Comparison of ENCODE assay signal across 8 mouse cellular contexts in the genomic region with DNA sequence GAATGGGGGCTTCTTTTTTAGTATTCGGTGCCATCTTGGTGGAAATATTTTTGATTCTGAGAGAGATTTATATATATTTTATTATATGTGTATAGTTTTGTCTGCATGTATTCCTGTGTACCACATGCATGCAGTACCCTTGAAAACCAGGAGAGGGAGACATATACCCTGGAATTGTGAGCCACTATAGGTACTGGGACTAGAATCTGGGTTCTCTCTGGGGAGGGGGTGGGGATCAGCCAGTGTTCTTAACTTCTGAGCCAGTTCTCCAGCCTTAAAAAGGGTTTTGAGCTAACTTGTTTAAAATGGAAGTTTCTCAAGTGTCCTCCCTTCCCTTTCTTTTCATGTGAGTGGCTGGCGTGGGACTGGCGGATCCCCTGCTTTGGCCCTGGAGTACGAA. TPM values are rescaled to one million over a fixed set of nuclear protein-coding genes. Genes with fewer than 3 reads are reported as not detected.
A peak's percentile ranks its signal among the peaks of the same experiment; 100 is the strongest.
DNase-seq lines count a peak whose midpoint lies in the region; ATAC-seq and TF ChIP-seq lines count a peak whose summit lies in the region.
"Had no signal": no experiment of that assay in that cellular context is flagged by ENCODE, and none has a peak within 500 bp of the region (broad histone marks: within the 10 kb centered on the region; RNA-seq: fewer than 3 reads in every experiment).

No protein-coding gene starts in this region.

- H3K4me2 ChIP-seq in intestine, postnatal 0 days (replicated peaks; ENCODE audit: low read depth), result no peak overlapping the region
- no peak overlapping the region for H3K4me2 ChIP-seq in limb, embryonic 14.5 days (replicated peaks; ENCODE audit: low read depth, low read length, severe bottlenecking)
- H3K4me2 ChIP-seq: heart, embryonic 15.5 days had no signal

- no peaks in the 10 kb centered on the region for H3K9me3 ChIP-seq in embryonic facial prominence, embryonic 10.5 days
- H3K9me3 ChIP-seq in intestine, postnatal 0 days (ENCODE audit: control insufficient read depth), result no peaks in the 10 kb centered on the region
- no peaks in the 10 kb centered on the region for H3K9me3 ChIP-seq in limb, embryonic 14.5 days (ENCODE audit: control insufficient read depth, low read length)
- H3K9me3 ChIP-seq: heart, embryonic 15.5 days had no signal

- peak; percentile 40 for DNase-seq in urinary bladder, postnatal 14 days (ENCODE audit: low spot score)
- no peak for DNase-seq in urinary bladder, postnatal 10 days (ENCODE audit: low spot score)
- peak; percentile 68 for DNase-seq in adrenal gland, postnatal 10 days
- DNase-seq in embryonic facial prominence, embryonic 10.5 days (ENCODE audit: low spot score), result peak; percentile 64
- DNase-seq in limb, embryonic 14.5 days (ENCODE audit: low spot score), result peak; percentile 61
- DNase-seq in retina, postnatal 1 day, result peak; percentile 81

- 68% methylated on average over 4 of the region's 4 CpGs for WGBS in embryonic facial prominence, embryonic 10.5 days
- WGBS in intestine, postnatal 0 days, result 69% methylated on average over 4 of the region's 4 CpGs
- 72% methylated on average over 4 of the region's 4 CpGs for whole genome bisulfite sequencing in limb, embryonic 14.5 days

- TF ChIP-seq CTCF in intestine, postnatal 0 days (IDR thresholded peaks at IDR 0.05; ENCODE audit: low read depth), result peak; percentile 84

- no peak overlapping the region for H3K27ac ChIP-seq in embryonic facial prominence, embryonic 10.5 days (replicated peaks)
- H3K27ac ChIP-seq in intestine, postnatal 0 days (ENCODE audit: low read depth, low read length), result no peak overlapping the region
- no peak overlapping the region for H3K27ac ChIP-seq in limb, embryonic 14.5 days (replicated peaks; ENCODE audit: low read depth, low read length)
- H3K27ac ChIP-seq: heart, embryonic 15.5 days had no signal

- TF ChIP-seq POLR2A in limb, embryonic 14.5 days (IDR thresholded peaks at IDR 0.05; ENCODE audit: borderline replicate concordance, extremely low read depth, insufficient read depth, insufficient read length), result no peak

- peaks cover 7% of the 10 kb centered on the region for H3K4me1 ChIP-seq in embryonic facial prominence, embryonic 10.5 days
- H3K4me1 ChIP-seq in intestine, postnatal 0 days (replicated peaks; ENCODE audit: control insufficient read depth, insufficient read depth, low read length), result no peaks in the 10 kb centered on the region
- no peaks in the 10 kb centered on the region for H3K4me1 ChIP-seq in limb, embryonic 14.5 days (ENCODE audit: control insufficient read depth, insufficient read depth, low read length)
- H3K4me1 ChIP-seq: heart, embryonic 15.5 days had no signal

- H3K27me3 ChIP-seq in embryonic facial prominence, embryonic 10.5 days (replicated peaks; ENCODE audit: low read depth, poor library complexity, severe bottlenecking), result no peaks in the 10 kb centered on the region
- H3K27me3 ChIP-seq in intestine, postnatal 0 days (replicated peaks; ENCODE audit: control insufficient read depth, insufficient read depth, low read length), result no peaks in the 10 kb centered on the region
- H3K27me3 ChIP-seq in limb, embryonic 14.5 days (ENCODE audit: control insufficient read depth, insufficient read depth, low read length), result no peaks in the 10 kb centered on the region
- H3K27me3 ChIP-seq: heart, embryonic 15.5 days had no signal

- H3K4me3 ChIP-seq in embryonic facial prominence, embryonic 10.5 days, result no peak overlapping the region
- H3K4me3 ChIP-seq in intestine, postnatal 0 days (ENCODE audit: low read depth, low read length), result no peak overlapping the region
- H3K4me3 ChIP-seq in limb, embryonic 14.5 days (replicated peaks; ENCODE audit: low read length), result no peak overlapping the region
- H3K4me3 ChIP-seq: heart, embryonic 15.5 days had no signal

- peak; percentile 65; the same call in 1 of the 2 replicates for ATAC-seq in intestine, postnatal 0 days
- peak; percentile 70; the same call in 1 of the 2 replicates for ATAC-seq in limb, embryonic 14.5 days (ENCODE audit: low FRiP score, low read depth)

- H3K9ac ChIP-seq in intestine, postnatal 0 days (ENCODE audit: low read depth, low read length), result no peak overlapping the region
- H3K9ac ChIP-seq in limb, embryonic 14.5 days (ENCODE audit: low read depth, low read length, severe bottlenecking), result no peak overlapping the region
- H3K9ac ChIP-seq: heart, embryonic 15.5 days had no signal

- no peaks in the 10 kb centered on the region for H3K36me3 ChIP-seq in embryonic facial prominence, embryonic 10.5 days (replicated peaks)
- no peaks in the 10 kb centered on the region for H3K36me3 ChIP-seq in intestine, postnatal 0 days (ENCODE audit: control insufficient read depth, insufficient read depth)
- no peaks in the 10 kb centered on the region for H3K36me3 ChIP-seq in limb, embryonic 14.5 days (ENCODE audit: control insufficient read depth, insufficient read depth, low read length)
- H3K36me3 ChIP-seq: heart, embryonic 15.5 days had no signal

RNA-seq across cellular contexts. Expression of a gene that starts 12.8 kb away (rescaled TPM):
- total RNA-seq in adrenal gland, postnatal 10 days (2021), result 1 to 10 TPM; 4.7 to 5.0 TPM
- 0.73 and 0.82 TPM in 2 replicates for polyA plus RNA-seq in embryonic facial prominence, embryonic 10.5 days (2016; fragmentation: Nextera tagmentation; extraction: Ambion mirVana)
- 0.69 and 0.87 TPM in 2 replicates for polyA plus RNA-seq in intestine, postnatal 0 days (2015; fragmentation: Nextera tagmentation; extraction: Ambion mirVana)
- 1.5 and 2.0 TPM in 2 replicates for polyA plus RNA-seq in limb, embryonic 14.5 days (2012; rRNA removed)
- 0.88 and 1.2 TPM in 2 replicates for polyA plus RNA-seq in limb, embryonic 14.5 days (2014; fragmentation: Nextera tagmentation; extraction: Ambion mirVana)

RNA-seq across cellular contexts. Expression of a gene that starts 35.0 kb away (rescaled TPM):
- total RNA-seq in adrenal gland, postnatal 10 days (2021), result 100 to 1,000 TPM; 189 to 268 TPM
- polyA plus RNA-seq in embryonic facial prominence, embryonic 10.5 days (2016; fragmentation: Nextera tagmentation; extraction: Ambion mirVana), result 82.5 and 86.4 TPM in 2 replicates
- 335 and 364 TPM in 2 replicates for polyA plus RNA-seq in intestine, postnatal 0 days (2015; fragmentation: Nextera tagmentation; extraction: Ambion mirVana)
- 22.2 and 24.3 TPM in 2 replicates for polyA plus RNA-seq in limb, embryonic 14.5 days (2012; rRNA removed)
- 74.7 and 79.3 TPM in 2 replicates for polyA plus RNA-seq in limb, embryonic 14.5 days (2014; fragmentation: Nextera tagmentation; extraction: Ambion mirVana)

RNA-seq across cellular contexts. Expression of a gene that starts 36.5 kb away (rescaled TPM):
- 10 to 100 TPM; 31.7 to 38.2 TPM for total RNA-seq in adrenal gland, postnatal 10 days (2021)
- 19.7 and 20.9 TPM in 2 replicates for polyA plus RNA-seq in embryonic facial prominence, embryonic 10.5 days (2016; fragmentation: Nextera tagmentation; extraction: Ambion mirVana)
- polyA plus RNA-seq in intestine, postnatal 0 days (2015; fragmentation: Nextera tagmentation; extraction: Ambion mirVana), result 16.3 and 18.0 TPM in 2 replicates
- 38.4 and 51.9 TPM in 2 replicates for polyA plus RNA-seq in limb, embryonic 14.5 days (2012; rRNA removed)
- 5.5 and 5.9 TPM in 2 replicates for polyA plus RNA-seq in limb, embryonic 14.5 days (2014; fragmentation: Nextera tagmentation; extraction: Ambion mirVana)

RNA-seq across cellular contexts. Expression of a gene that starts 48.4 kb away (rescaled TPM):
- 10 to 100 TPM; 60.7 to 65.0 TPM for total RNA-seq in adrenal gland, postnatal 10 days (2021)
- polyA plus RNA-seq in embryonic facial prominence, embryonic 10.5 days (2016; fragmentation: Nextera tagmentation; extraction: Ambion mirVana), result 363 and 380 TPM in 2 replicates
- polyA plus RNA-seq in intestine, postnatal 0 days (2015; fragmentation: Nextera tagmentation; extraction: Ambion mirVana), result 75.2 and 80.9 TPM in 2 replicates
- polyA plus RNA-seq in limb, embryonic 14.5 days (2012; rRNA removed), result 100 and 120 TPM in 2 replicates
- 169 and 177 TPM in 2 replicates for polyA plus RNA-seq in limb, embryonic 14.5 days (2014; fragmentation: Nextera tagmentation; extraction: Ambion mirVana)
